Mouse (Mus musculus) thymus, postnatal 36 days (tissue): Measurements from ENCODE around the gene Cavin4.
"Not testable (repeated sequence)": the region's sequence is repeated elsewhere in the genome, so short reads cannot be mapped to it uniquely, and the experiment has no call there.

Experiments
- DNase-seq, 2 experiments: peaks; one replicate each; pipeline ENCODE4 v3.0.0; 2022; ENCODE audit warnings: mixed read lengths in 2 of 2

The Cavin4 gene

GRCm38 (mm10) chr4:48674412-48674811 lies 11.1 kb downstream of the Cavin4 start:
- no peak for DNase-seq

GRCm38 (mm10) chr4:48676570-48677185 lies 13.4 kb downstream of the Cavin4 start:
- no peak for DNase-seq

GRCm38 (mm10) chr4:48677276-48677675 lies 14.0 kb downstream of the Cavin4 start:
- no peak for DNase-seq

GRCm38 (mm10) chr4:48677812-48678211 lies 14.5 kb downstream of the Cavin4 start:
- DNase-seq: no peak

- no peak for DNase-seq
Measured at GRCm38 (mm10) chr4:48678793-48679192, 15.5 kb downstream of the Cavin4 start.

- DNase-seq: not testable (repeated sequence)
Measured at GRCm38 (mm10) chr4:48679728-48680127, 16.4 kb downstream of the Cavin4 start.

- DNase-seq: no peak
Measured at GRCm38 (mm10) chr4:48680214-48680613, 16.9 kb downstream of the Cavin4 start.

GRCm38 (mm10) chr4:48680648-48681343 lies 17.5 kb downstream of the Cavin4 start:
- DNase-seq: no peak

GRCm38 (mm10) chr4:48683126-48683525 lies 19.8 kb downstream of the Cavin4 start:
- no peak for DNase-seq

GRCm38 (mm10) chr4:48683633-48684209 lies 20.4 kb downstream of the Cavin4 start:
- DNase-seq: not testable (repeated sequence)

- DNase-seq: no peak
Measured at GRCm38 (mm10) chr4:48684593-48685187, 21.4 kb downstream of the Cavin4 start.

- no peak for DNase-seq
Measured at GRCm38 (mm10) chr4:48688148-48688547, 24.8 kb downstream of the Cavin4 start.

GRCm38 (mm10) chr4:48690640-48691039 lies 27.3 kb downstream of the Cavin4 start:
- DNase-seq: peak in 1 of 2 experiments; percentile 3

- DNase-seq: peak; percentile 3 to 5
Measured at GRCm38 (mm10) chr4:48691793-48692437, 28.6 kb downstream of the Cavin4 start.

GRCm38 (mm10) chr4:48692736-48693292 lies 29.5 kb downstream of the Cavin4 start:
- no peak for DNase-seq

- DNase-seq: no peak
Measured at GRCm38 (mm10) chr4:48696706-48697105, 33.4 kb downstream of the Cavin4 start.

- no peak for DNase-seq
Measured at GRCm38 (mm10) chr4:48697302-48697701, 34.0 kb downstream of the Cavin4 start.

GRCm38 (mm10) chr4:48715865-48716650 lies 52.7 kb downstream of the Cavin4 start:
- no peak for DNase-seq

- no peak for DNase-seq
Measured at GRCm38 (mm10) chr4:48716817-48717216, 53.5 kb downstream of the Cavin4 start.
